Mouse (Mus musculus): ENCODE measurements around the gene Map7d1. TPM values are rescaled to one million over a fixed set of nuclear protein-coding genes. Genes with fewer than 3 reads are reported as not detected.

The Map7d1 gene
- polyA plus RNA-seq (2012; rRNA removed): 37.2 and 66.6 TPM in 2 replicates

DNA sequence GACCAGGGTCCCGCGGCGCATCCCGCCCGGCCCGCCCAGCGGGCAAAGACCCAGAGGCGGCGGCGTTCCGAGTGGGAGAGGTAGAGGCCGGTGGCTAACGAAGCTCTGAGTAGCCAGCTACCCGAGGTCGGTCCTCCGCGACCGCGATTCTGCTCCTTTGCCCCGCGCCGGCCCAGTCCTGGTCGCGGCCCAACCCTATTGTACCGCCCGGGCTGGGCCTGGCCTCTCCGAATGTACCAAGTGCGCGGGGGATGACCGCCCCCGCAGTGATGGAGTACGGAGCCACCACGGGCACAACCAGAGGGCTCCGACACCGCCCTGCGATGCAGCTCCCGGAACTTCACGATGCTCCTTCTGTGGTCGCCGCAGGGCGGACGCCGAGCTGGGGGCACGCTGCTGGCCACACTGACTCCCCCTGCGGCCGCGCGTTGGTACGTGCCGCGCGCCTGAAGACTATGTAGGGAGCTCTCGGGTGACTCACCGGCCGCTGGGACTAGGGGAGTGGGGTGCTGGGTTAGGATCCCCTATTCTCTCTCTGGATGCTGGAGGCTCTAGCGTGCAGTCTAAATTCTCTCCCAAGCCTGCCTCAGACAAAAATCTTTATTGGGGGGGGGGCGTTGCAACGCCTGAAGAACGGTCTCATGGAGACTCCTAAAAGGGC lies at the start of gene Map7d1:
Map7d1 (minus strand) TSS at position 213 of the 661 bp plus-strand sequence.

DNA sequence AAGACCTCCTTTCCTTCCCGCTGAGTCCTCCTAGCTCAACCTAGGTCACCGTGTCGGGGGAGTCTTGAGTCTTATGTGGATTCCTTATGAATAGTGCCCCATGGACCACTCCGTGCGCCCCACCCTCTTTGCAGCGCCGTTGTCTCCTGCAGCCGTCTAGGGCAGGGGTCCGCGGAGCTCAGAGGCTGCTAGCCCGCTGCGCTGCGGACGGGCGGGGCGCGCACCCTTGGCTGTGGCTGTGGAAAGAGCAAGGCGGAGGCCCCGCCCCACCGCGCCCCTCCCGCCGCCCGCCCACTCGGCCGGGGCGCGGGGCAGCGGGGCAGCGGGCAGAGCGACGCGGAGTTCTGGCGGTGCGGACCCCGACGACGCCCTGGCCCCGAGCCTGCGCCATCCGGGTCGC lies 30.3 kb upstream of the Map7d1 start, which contains the start of gene Col8a2:
Col8a2 (plus strand) TSS at position 302 of the 400 bp plus-strand sequence.

DNA sequence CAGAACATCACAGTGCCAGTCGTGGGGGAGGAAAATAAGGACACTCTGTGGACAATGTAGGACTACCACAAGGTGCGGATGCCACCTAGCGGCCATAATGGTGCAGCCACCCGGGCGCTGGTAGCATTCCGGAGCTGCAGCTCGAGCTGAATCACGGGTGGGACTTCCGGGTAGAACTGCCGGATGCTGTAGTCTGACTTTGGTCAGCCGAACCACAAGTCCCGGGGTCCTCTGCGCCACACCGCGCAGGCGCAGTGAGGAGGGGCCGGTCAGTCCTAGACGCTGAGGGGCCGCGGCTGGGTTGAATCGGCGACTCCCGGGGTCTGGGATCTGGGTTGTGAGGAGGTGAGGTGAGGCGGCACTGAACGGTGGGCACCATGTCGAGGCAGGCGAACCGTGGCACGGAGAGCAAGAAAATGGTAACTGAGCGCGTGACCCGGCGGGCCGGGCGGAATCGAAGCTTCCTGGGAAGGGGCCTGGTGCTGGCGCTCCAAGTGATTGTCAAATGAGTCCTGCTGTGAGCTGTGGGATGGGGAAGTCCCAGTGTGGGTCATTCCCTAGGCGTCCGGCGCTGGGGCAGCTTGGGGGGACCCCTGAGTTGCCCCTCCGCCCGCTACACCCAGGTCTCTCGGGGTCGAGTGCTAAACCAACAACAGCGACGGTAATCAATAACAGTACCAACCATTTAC lies 6.1 kb upstream of the Map7d1 start, which contains the start of gene Trappc3:
Trappc3 (plus strand) TSS at position 207 of the 689 bp plus-strand sequence.

DNA sequence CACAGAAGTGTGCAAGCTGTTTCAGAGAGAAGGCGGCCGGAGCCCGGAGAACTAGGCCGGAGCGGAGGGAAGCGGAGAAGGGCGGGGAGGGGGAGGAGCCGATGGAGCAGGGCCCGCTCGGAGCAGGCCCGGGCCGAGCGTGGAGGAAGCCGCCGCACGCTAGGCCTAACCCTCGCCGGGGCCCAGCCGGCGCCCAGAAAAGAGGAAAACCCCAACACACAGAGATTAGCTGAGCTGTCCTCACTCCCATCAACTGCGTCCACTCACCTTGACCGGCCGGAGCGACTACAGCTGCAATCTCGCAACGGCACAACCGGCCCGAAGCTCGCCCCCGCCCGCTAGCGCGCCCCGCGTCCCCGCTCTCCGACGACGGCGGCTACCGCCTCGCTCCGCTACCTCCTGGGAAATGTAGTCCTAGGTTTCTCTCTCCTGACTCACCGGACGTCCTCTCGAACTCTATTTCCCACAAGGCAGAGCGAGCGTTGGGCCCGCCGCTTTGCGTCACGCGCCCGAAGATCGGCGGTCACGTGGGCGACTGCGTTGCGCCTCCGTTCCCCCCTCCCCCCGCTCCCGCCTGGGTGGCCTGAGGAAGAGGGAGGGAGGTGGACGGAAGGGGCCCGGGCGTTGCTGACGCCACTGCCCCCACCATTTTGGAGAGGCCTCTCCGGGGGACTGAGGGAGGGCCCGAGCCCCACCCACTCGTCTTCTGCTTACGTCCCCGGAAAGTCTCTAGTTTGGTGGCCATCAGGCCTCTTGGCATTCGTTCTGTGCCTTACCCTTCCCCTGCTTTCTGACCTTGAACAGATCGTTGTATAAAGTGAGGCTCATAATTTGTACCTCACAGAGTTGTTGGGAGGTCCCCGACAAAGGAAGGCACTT lies 53.6 kb downstream of the Map7d1 start, which contains the start of gene Thrap3:
Thrap3 (minus strand) TSS at position 458 of the 879 bp plus-strand sequence.

Other genes with a start within 250 kb of the Map7d1 start
- gene Csf3r, start 231.8 kb downstream of the Map7d1 start, polyA plus RNA-seq (2012; rRNA removed): 0.68 and 1.0 TPM in 2 replicates
- gene Mrps15, start 209.4 kb downstream of the Map7d1 start, polyA plus RNA-seq (2012; rRNA removed): 31.7 and 90.0 TPM in 2 replicates
- gene Oscp1, start 197.8 kb downstream of the Map7d1 start, polyA plus RNA-seq (2012; rRNA removed): 0.17 and 0.31 TPM in 2 replicates
- 12.5 and 15.2 TPM in 2 replicates for gene Lsm10, start 159.7 kb downstream of the Map7d1 start, polyA plus RNA-seq (2012; rRNA removed)
- gene Stk40, start 152.4 kb downstream of the Map7d1 start, polyA plus RNA-seq (2012; rRNA removed): 15.4 and 21.0 TPM in 2 replicates
- gene Eva1b, start 108.6 kb downstream of the Map7d1 start, polyA plus RNA-seq (2012; rRNA removed): 33.1 and 68.5 TPM in 2 replicates
- 2.1 and 4.1 TPM in 2 replicates for gene Sh3d21, start 92.9 kb downstream of the Map7d1 start, polyA plus RNA-seq (2012; rRNA removed)
- gene Thrap3, start 53.6 kb downstream of the Map7d1 start, polyA plus RNA-seq (2012; rRNA removed): 9.9 and 15.7 TPM in 2 replicates
- gene Trappc3, start 6.0 kb upstream of the Map7d1 start, polyA plus RNA-seq (2012; rRNA removed): 7.2 and 9.1 TPM in 2 replicates
- gene Col8a2, start 30.4 kb upstream of the Map7d1 start, polyA plus RNA-seq (2012; rRNA removed): 1.4 and 2.1 TPM in 2 replicates
- 19.3 and 23.9 TPM in 2 replicates for gene Adprhl2, start 65.4 kb upstream of the Map7d1 start, polyA plus RNA-seq (2012; rRNA removed)
- gene Tekt2, start 69.3 kb upstream of the Map7d1 start, polyA plus RNA-seq (2012; rRNA removed): 0.98 and 1.5 TPM in 2 replicates
- 6.6 and 6.7 TPM in 2 replicates for gene Ago3, start 173.2 kb upstream of the Map7d1 start, polyA plus RNA-seq (2012; rRNA removed)
- gene Ago1, start 212.2 kb upstream of the Map7d1 start, polyA plus RNA-seq (2012; rRNA removed): 3.8 and 6.2 TPM in 2 replicates